24 mouse cellular contexts compared by ENCODE assay signal in the genomic region with DNA sequence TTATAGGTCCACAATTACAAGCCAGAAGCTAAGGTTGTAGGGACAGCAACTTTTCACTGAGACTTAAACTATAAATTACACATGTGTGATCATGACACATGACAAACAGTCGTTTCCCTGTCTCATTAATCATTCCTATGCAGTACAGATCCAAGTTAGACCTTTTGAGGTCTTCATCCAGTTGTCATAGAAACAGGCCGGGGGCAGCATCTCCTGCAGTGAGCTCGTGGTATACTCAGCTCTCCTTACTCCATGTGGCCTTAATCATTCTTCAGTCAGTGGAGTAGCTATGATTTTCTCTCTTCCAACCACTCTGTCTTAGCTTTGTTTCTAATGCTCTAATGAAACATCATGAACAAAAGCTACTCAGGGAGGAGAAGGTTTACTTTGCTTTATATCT.
"Had no signal": no experiment of that assay in that cellular context is flagged by ENCODE, and none has a peak within 500 bp of the region (broad histone marks: within the 10 kb centered on the region; RNA-seq: fewer than 3 reads in every experiment).

No protein-coding gene starts in this region.

- H3K27ac ChIP-seq: gastrocnemius, adult 2 months; heart, embryonic 10.5 days; hindbrain, embryonic 10.5 days; hindbrain, embryonic 13.5 days; hindbrain, embryonic 15.5 days; intestine, embryonic 15.5 days; layer of hippocampus, adult 2 months; limb, embryonic 13.5 days; limb, embryonic 15.5 days had no signal

- H3K9me3 ChIP-seq: heart, embryonic 10.5 days; heart, embryonic 12.5 days; hindbrain, embryonic 10.5 days; hindbrain, embryonic 13.5 days; hindbrain, embryonic 15.5 days; intestine, embryonic 15.5 days; limb, embryonic 13.5 days; limb, embryonic 15.5 days had no signal

- H3K9ac ChIP-seq: heart, embryonic 12.5 days; hindbrain, embryonic 13.5 days; hindbrain, embryonic 15.5 days; intestine, embryonic 15.5 days; limb, embryonic 13.5 days; limb, embryonic 15.5 days had no signal

- H3K4me1 ChIP-seq: heart, embryonic 12.5 days; hindbrain, embryonic 13.5 days; hindbrain, embryonic 15.5 days; intestine, embryonic 15.5 days; limb, embryonic 13.5 days; limb, embryonic 15.5 days had no signal

- ATAC-seq: inflammation-experienced regulatory T-cells, adult 6 months; intestine, embryonic 15.5 days; intestine, postnatal 0 days had no signal

- H3K4me3 ChIP-seq: gastrocnemius, adult 2 months; heart, embryonic 10.5 days; heart, embryonic 12.5 days; hindbrain, embryonic 10.5 days; hindbrain, embryonic 13.5 days; hindbrain, embryonic 15.5 days; intestine, embryonic 15.5 days; layer of hippocampus, adult 2 months; limb, embryonic 13.5 days; limb, embryonic 15.5 days had no signal

- H3K27me3 ChIP-seq: hindbrain, embryonic 13.5 days; hindbrain, embryonic 15.5 days; intestine, embryonic 15.5 days; limb, embryonic 13.5 days; limb, embryonic 15.5 days had no signal

- DNase-seq: gastrocnemius, adult 2 months; gastrocnemius, postnatal 10 days; gastrocnemius, postnatal 25 days; heart, adult 18-20 months; heart, postnatal 10 days; heart, postnatal 4 days; kidney, adult 18-20 months; kidney, adult 8-10 months; kidney, postnatal 10 days; kidney, postnatal 25 days; kidney, postnatal 4 days; layer of hippocampus, postnatal 36 days; left cerebral cortex, postnatal 4 days had no signal

- H3K36me3 ChIP-seq: heart, embryonic 10.5 days; heart, embryonic 12.5 days; hindbrain, embryonic 10.5 days; hindbrain, embryonic 13.5 days; hindbrain, embryonic 15.5 days; intestine, embryonic 15.5 days; limb, embryonic 13.5 days; limb, embryonic 15.5 days had no signal

- H3K4me2 ChIP-seq: heart, embryonic 12.5 days; hindbrain, embryonic 13.5 days; hindbrain, embryonic 15.5 days; intestine, embryonic 15.5 days; limb, embryonic 13.5 days; limb, embryonic 15.5 days had no signal
